Mouse (Mus musculus): ENCODE data around the gene Gm17359. TPM values are rescaled to one million over a fixed set of nuclear protein-coding genes. Genes with fewer than 3 reads are reported as not detected.

The Gm17359 gene
- polyA plus RNA-seq, 1 experiment from 2014 or later, result not detected

- WGBS, result 78% methylated on average over 8 of the region's 8 CpGs
- Histone ChIP-seq H3K9ac (no peak overlapping the region), H3K36me3 (no peaks in the 10 kb centered on the region), H3K27ac (replicated peaks) (no peak overlapping the region), H3K4me2 (no peak overlapping the region), H3K4me1 (replicated peaks) (no peaks in the 10 kb centered on the region), H3K27me3 (no peaks in the 10 kb centered on the region), H3K9me3 (no peaks in the 10 kb centered on the region), H3K4me3 (no peak overlapping the region)
- no peak for ATAC-seq (ENCODE audit: low FRiP score, low read depth)
These were observed 29.6 kb downstream of the Gm17359 start for GRCm38 (mm10) chr3:79366098-79366497.

DNA sequence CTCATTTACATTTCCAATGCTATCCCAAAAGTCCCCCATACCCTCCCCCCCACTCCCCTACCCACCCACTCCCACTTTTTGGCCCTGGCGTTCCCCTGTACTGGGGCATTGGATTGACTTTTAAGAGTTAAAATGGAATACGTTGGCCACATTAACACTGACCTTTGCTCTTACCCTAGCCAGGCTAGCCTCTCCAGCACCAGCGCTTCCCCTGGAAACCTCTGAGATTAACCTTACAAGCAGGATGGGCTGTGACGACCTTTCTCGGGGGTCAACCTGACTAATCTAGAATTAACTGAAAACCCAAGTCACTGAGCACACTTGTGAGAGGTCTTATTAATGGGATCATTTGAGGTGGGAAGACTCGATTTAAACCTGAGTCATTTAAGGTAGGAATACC is 31.8 kb downstream of the Gm17359 start:
- Histone ChIP-seq H3K4me1 (replicated peaks) (no peaks in the 10 kb centered on the region), H3K27me3 (no peaks in the 10 kb centered on the region), H3K4me2 (no peak overlapping the region), H3K9ac (no peak overlapping the region), H3K9me3 (no peaks in the 10 kb centered on the region), H3K36me3 (no peaks in the 10 kb centered on the region), H3K27ac (replicated peaks) (no peak overlapping the region), H3K4me3 (no peak overlapping the region)
- whole genome bisulfite sequencing, result 81% methylated on average over 6 of the region's 6 CpGs
- ATAC-seq (ENCODE audit: low FRiP score, low read depth), result no peak

DNA sequence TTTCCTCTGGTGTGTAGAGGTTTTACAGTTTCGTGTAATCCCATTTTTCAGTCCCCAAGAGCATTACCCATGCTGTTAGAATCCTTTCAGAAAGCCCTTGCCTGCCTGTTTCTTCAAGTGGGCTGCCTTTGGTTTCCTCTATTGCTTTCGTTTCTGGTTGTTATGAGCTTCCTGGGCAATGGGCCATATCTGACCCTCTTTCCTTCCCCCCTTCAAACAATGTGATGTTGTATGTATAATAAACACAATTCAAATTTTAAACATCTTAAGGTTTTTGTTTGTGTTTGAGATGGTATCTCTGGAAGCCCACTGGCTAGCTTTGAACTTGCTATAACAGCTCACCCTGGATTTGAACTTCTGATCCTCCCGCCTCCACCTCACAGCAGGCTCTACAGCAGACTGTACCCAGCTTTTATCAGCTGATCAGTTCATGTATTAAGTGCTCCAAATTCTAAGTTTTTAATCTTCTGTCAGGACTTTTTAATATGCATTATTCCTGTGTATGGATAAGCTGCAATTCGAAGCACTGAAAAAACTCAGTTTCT is 34.0 kb downstream of the Gm17359 start:
- Histone ChIP-seq H3K4me3 (no peak overlapping the region), H3K4me2 (no peak overlapping the region), H3K9me3 (no peaks in the 10 kb centered on the region), H3K36me3 (no peaks in the 10 kb centered on the region), H3K27me3 (no peaks in the 10 kb centered on the region), H3K9ac (no peak overlapping the region), H3K27ac (replicated peaks) (no peak overlapping the region), H3K4me1 (replicated peaks) (no peaks in the 10 kb centered on the region)
- ATAC-seq (ENCODE audit: low FRiP score, low read depth), result no peak
- WGBS, result 54% methylated on average over 4 of the region's 4 CpGs

- no peak for ATAC-seq (ENCODE audit: low FRiP score, low read depth)
- H3K27me3 ChIP-seq, result no peaks in the 10 kb centered on the region
- no peaks in the 10 kb centered on the region for H3K9me3 ChIP-seq
- H3K36me3 ChIP-seq, result no peaks in the 10 kb centered on the region
- no peak overlapping the region for H3K27ac ChIP-seq (replicated peaks)
- H3K4me1 ChIP-seq (replicated peaks), result no peaks in the 10 kb centered on the region
- 74% methylated on average over 7 of the region's 7 CpGs for WGBS
- H3K9ac ChIP-seq, result no peak overlapping the region
- H3K4me2 ChIP-seq, result no peak overlapping the region
- H3K4me3 ChIP-seq, result no peak overlapping the region
These were observed 35.2 kb downstream of the Gm17359 start for GRCm38 (mm10) chr3:79371506-79372195.

GRCm38 (mm10) chr3:79373930-79374329 is 37.5 kb downstream of the Gm17359 start:
- no peak overlapping the region for H3K9ac ChIP-seq
- no peak overlapping the region for H3K4me3 ChIP-seq
- 60% methylated on average over 3 of the region's 3 CpGs for WGBS
- H3K4me1 ChIP-seq (replicated peaks), result no peaks in the 10 kb centered on the region
- H3K27ac ChIP-seq (replicated peaks), result no peak overlapping the region
- H3K27me3 ChIP-seq, result no peaks in the 10 kb centered on the region
- H3K36me3 ChIP-seq, result no peaks in the 10 kb centered on the region
- H3K4me2 ChIP-seq, result no peak overlapping the region
- no peaks in the 10 kb centered on the region for H3K9me3 ChIP-seq
- ATAC-seq (ENCODE audit: low FRiP score, low read depth), result no peak

- ATAC-seq (ENCODE audit: low FRiP score, low read depth), result no peak
- Histone ChIP-seq H3K9me3 (no peaks in the 10 kb centered on the region), H3K4me3 (no peak overlapping the region), H3K27me3 (no peaks in the 10 kb centered on the region), H3K27ac (replicated peaks) (no peak overlapping the region), H3K4me2 (no peak overlapping the region), H3K36me3 (no peaks in the 10 kb centered on the region), H3K4me1 (replicated peaks) (no peaks in the 10 kb centered on the region), H3K9ac (no peak overlapping the region)
- WGBS, result 35% methylated on average over 3 of the region's 3 CpGs
These were observed 41.6 kb downstream of the Gm17359 start for GRCm38 (mm10) chr3:79378086-79378485.

GRCm38 (mm10) chr3:79379255-79379836 is 42.9 kb downstream of the Gm17359 start:
- Histone ChIP-seq H3K9me3 (no peaks in the 10 kb centered on the region), H3K27me3 (no peaks in the 10 kb centered on the region), H3K9ac (no peak overlapping the region), H3K27ac (replicated peaks) (no peak overlapping the region), H3K4me1 (replicated peaks) (no peaks in the 10 kb centered on the region), H3K4me3 (no peak overlapping the region), H3K36me3 (no peaks in the 10 kb centered on the region), H3K4me2 (no peak overlapping the region)
- 84% methylated on average over 14 of the region's 14 CpGs for WGBS
- ATAC-seq (ENCODE audit: low FRiP score, low read depth), result no peak

- Histone ChIP-seq H3K4me2 (no peak overlapping the region), H3K27ac (replicated peaks) (no peak overlapping the region), H3K9me3 (no peaks in the 10 kb centered on the region), H3K9ac (no peak overlapping the region), H3K4me1 (replicated peaks) (no peaks in the 10 kb centered on the region), H3K36me3 (no peaks in the 10 kb centered on the region), H3K27me3 (no peaks in the 10 kb centered on the region), H3K4me3 (no peak overlapping the region)
- 66% methylated on average over 6 of the region's 6 CpGs for WGBS
- no peak for ATAC-seq (ENCODE audit: low FRiP score, low read depth)
These were observed 43.6 kb downstream of the Gm17359 start for GRCm38 (mm10) chr3:79379873-79380595.

GRCm38 (mm10) chr3:79381398-79381797 is 44.9 kb downstream of the Gm17359 start:
- H3K9ac ChIP-seq, result no peak overlapping the region
- ATAC-seq (ENCODE audit: low FRiP score, low read depth), result no peak
- H3K9me3 ChIP-seq, result no peaks in the 10 kb centered on the region
- WGBS, result 82% methylated on average over 4 of the region's 4 CpGs
- no peak overlapping the region for H3K27ac ChIP-seq (replicated peaks)
- no peaks in the 10 kb centered on the region for H3K36me3 ChIP-seq
- no peak overlapping the region for H3K4me2 ChIP-seq
- no peaks in the 10 kb centered on the region for H3K27me3 ChIP-seq
- H3K4me1 ChIP-seq (replicated peaks), result no peaks in the 10 kb centered on the region
- H3K4me3 ChIP-seq, result no peak overlapping the region

- Histone ChIP-seq H3K36me3 (no peaks in the 10 kb centered on the region), H3K4me3 (no peak overlapping the region), H3K27me3 (no peaks in the 10 kb centered on the region), H3K4me1 (replicated peaks) (no peaks in the 10 kb centered on the region), H3K4me2 (no peak overlapping the region), H3K9ac (no peak overlapping the region), H3K9me3 (no peaks in the 10 kb centered on the region), H3K27ac (replicated peaks) (no peak overlapping the region)
- ATAC-seq (ENCODE audit: low FRiP score, low read depth), result no peak
- WGBS, result 25% methylated on average over 8 of the region's 8 CpGs
These were observed 49.1 kb downstream of the Gm17359 start for GRCm38 (mm10) chr3:79385434-79386029.

- no peak overlapping the region for H3K9ac ChIP-seq
- WGBS, result 65% methylated on average over 4 of the region's 4 CpGs
- no peak for ATAC-seq (ENCODE audit: low FRiP score, low read depth)
- H3K4me2 ChIP-seq, result no peak overlapping the region
- H3K4me3 ChIP-seq, result no peak overlapping the region
- H3K27ac ChIP-seq (replicated peaks), result no peak overlapping the region
- 0 out of 2 replicates have a peak, but pooled peaks cover 5% of the 10 kb centered on the region for H3K9me3 ChIP-seq
- H3K4me1 ChIP-seq (replicated peaks), result no peaks in the 10 kb centered on the region
- no peaks in the 10 kb centered on the region for H3K27me3 ChIP-seq
- no peaks in the 10 kb centered on the region for H3K36me3 ChIP-seq
These were observed 52.6 kb downstream of the Gm17359 start for GRCm38 (mm10) chr3:79389081-79389480.

GRCm38 (mm10) chr3:79400552-79400951 is 64.1 kb downstream of the Gm17359 start:
- H3K36me3 ChIP-seq, result no peaks in the 10 kb centered on the region
- H3K4me1 ChIP-seq (replicated peaks), result no peaks in the 10 kb centered on the region
- no peaks in the 10 kb centered on the region for H3K9me3 ChIP-seq
- no peak overlapping the region for H3K4me3 ChIP-seq
- ATAC-seq (ENCODE audit: low FRiP score, low read depth), result no peak
- H3K9ac ChIP-seq, result no peak overlapping the region
- WGBS, result 70% methylated on average over 4 of the region's 4 CpGs
- no peak overlapping the region for H3K4me2 ChIP-seq
- no peaks in the 10 kb centered on the region for H3K27me3 ChIP-seq
- no peak overlapping the region for H3K27ac ChIP-seq (replicated peaks)

Measured in hindbrain, embryonic 15.5 days (tissue).